Mouse (Mus musculus) left cerebral cortex, postnatal 4 days (tissue): ENCODE results near the gene Mettl7b. TPM values are rescaled to one million over a fixed set of nuclear protein-coding genes. Genes with fewer than 3 reads are reported as not detected.

Source experiments
- DNase-seq: peaks from one replicate; pipeline ENCODE4 v3.0.0-alpha.2; 2022
- intact Hi-C: fragments of 180-260 bp; cut with DNase I; formaldehyde crosslinking; loops from one replicate; pipeline ENCODE4 v1.15.1; 2025
- total RNA-seq, 2 experiments: library from RNA; stranded (reverse); gene quantifications; 2 replicates each; pipeline ENCODE4 v1.2.3; 2021

Mettl7b gene
- total RNA-seq, 2 experiments from 2014 or later, result not detected

DNA sequence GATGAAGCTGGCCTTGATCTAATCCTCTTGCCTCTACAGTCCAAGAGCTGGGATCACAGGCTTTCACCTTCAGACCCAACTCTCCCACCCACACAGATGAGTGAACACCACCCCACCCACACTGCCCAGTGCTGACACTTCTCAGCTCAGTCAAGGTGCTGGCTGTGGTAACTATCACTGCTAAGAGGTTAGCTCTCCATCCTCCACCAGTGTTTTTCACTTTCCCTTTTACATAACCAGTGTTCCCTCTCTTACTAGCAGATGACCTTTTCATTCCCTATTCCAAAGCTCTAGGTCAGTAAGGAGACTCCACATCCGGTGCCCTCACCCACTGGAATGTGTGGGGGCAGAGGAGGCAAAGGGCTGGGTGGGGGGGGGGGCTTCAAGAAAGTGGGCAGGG, 39.5 kb downstream of the Mettl7b start:
- no peak for DNase-seq
- intact Hi-C loops, result no loop called here

DNA sequence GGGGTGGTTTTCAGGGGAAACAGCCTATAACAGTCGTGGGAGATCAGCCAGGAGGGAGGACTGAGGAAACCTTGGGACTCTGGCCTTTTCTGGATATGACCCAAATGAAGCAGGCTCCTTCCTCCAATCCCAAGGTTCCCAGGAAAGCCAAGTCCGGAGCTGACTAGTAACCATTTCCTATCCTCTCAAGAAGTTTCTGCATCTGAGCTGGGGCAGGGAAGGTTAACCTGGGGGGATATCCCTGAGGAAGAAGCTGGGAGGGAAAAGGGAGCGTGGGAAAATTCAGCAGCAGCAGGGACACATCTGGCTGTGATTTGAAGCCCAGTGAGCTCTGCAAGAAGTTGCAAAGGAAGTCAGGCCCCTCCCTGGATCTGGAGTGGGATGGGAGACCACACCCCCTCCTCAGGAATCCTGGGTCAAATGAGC, 40.0 kb downstream of the Mettl7b start:
- intact Hi-C loops, result no loop called here
- peak; percentile 19 for DNase-seq

DNA sequence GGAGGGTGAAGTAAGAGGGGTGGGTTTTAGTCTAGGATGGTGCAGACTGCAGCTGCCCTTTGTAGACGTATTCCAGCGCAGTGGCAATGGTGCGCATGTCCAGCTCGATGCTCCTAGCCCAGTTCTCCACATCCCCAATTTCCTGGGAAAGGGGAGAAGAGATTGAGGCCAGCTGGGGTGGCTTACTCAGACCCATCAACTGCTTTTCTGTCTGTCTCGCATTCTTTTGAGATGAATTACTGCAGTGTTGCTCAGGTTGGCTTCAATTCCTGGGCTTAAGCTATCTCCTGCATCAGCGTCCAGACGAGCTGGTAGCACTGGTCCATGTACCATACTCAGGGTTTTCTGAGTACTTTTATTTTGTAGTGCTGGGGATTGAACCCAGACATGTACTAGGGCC, 40.8 kb downstream of the Mettl7b start:
- intact Hi-C loops, result no loop called here
- DNase-seq, result no peak

- peak; percentile 88 for DNase-seq
- intact Hi-C loops, result no loop called here
These were observed 41.6 kb downstream of the Mettl7b start for GRCm38 (mm10) chr10:128919203-128919631.

GRCm38 (mm10) chr10:128918246-128918645, 42.5 kb downstream of the Mettl7b start:
- peak; percentile 98 for DNase-seq
- intact Hi-C loops, result no loop called here

DNA sequence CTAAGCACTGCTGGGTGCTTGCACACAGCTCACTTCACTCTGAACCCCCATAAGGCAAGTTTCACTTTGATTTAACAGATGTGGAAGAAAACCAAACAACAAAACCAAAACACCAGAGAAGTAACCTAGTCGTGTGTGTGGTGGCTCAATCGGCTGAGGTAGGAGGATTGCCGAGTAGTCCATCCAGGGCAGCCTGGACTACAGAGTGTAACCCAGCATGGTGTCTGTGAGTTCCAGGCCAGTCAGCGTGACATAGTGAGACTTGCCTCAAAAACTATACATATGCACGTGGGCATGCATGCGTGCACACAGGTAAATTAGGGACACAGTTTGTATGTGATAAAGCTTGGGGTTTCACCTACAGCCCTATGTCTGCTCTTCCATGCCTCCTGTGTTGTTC, 43.4 kb downstream of the Mettl7b start:
- intact Hi-C loops, result no loop called here
- no peak for DNase-seq

DNA sequence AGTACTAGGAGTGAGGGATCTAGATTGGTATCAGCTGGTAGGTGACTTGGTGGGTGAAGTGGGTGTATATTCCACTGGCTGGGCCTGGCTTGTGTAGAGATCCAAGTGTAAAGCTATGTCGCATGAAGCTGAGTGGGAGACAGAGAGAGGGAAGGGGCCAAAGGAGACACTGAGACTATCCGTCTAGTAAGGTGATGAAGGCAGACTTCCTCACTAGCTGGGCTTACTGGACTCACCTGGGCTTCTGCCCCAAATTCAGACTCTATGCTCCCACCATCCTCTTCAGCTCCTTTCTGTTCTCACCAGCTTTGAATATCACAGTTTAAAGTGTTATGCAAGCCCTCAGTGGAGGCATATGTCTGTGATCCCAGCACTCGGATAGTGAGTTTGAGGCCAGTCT, 44.1 kb downstream of the Mettl7b start:
- intact Hi-C loops, result no loop called here
- no peak for DNase-seq

DNA sequence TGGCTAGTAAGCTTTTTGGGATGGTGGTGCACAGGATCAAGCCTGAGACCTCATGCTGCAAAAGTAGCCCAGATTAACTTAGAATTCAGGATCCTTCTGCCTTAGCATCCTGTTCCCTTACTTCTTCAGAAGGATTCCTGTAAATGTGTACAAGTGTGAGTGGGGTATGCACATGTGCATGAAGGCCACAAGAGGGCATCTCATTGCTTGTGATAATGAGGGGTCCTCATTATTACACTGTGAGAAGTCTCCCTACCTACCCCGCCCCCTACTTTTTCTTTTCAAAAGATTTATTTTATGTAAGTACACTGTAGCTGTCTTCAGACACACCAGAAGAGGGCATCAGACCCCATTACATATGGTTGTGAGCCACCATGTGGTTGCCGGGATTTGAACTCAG, 45.2 kb downstream of the Mettl7b start:
- intact Hi-C loops, result no loop called here
- DNase-seq, result no peak

GRCm38 (mm10) chr10:128913696-128914095, 47.1 kb downstream of the Mettl7b start:
- intact Hi-C loops, result no loop called here
- DNase-seq, result peak; percentile 43

DNA sequence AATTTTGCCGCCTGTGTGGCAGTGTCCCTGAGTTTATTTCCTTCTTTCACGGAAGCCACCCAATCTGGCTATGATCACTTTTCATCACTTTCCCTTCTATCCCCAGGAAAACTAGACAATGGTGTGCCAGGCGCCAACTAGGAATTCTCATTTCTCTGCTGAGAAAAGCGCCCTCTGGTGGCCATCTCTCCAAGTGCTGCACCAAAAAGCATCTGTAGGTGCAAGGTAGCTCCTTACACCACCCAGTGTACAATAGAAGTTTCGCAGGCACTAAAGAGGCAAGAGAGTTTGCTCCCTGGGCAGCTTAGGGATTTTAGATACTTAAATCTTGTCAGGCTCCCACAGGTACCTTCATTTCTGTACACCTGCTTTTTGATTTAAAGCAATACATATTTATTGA, 47.6 kb downstream of the Mettl7b start:
- intact Hi-C loops, result no loop called here
- DNase-seq, result peak; percentile 95

- DNase-seq, result no peak
- intact Hi-C loops, result no loop called here
These were observed 48.0 kb downstream of the Mettl7b start for GRCm38 (mm10) chr10:128912791-128913190.

GRCm38 (mm10) chr10:128912268-128912667, 48.5 kb downstream of the Mettl7b start:
- intact Hi-C loops, result no loop called here
- DNase-seq, result no peak

- intact Hi-C loops, result no loop called here
These were observed 49.4 kb downstream of the Mettl7b start for GRCm38 (mm10) chr10:128911430-128911829.

DNA sequence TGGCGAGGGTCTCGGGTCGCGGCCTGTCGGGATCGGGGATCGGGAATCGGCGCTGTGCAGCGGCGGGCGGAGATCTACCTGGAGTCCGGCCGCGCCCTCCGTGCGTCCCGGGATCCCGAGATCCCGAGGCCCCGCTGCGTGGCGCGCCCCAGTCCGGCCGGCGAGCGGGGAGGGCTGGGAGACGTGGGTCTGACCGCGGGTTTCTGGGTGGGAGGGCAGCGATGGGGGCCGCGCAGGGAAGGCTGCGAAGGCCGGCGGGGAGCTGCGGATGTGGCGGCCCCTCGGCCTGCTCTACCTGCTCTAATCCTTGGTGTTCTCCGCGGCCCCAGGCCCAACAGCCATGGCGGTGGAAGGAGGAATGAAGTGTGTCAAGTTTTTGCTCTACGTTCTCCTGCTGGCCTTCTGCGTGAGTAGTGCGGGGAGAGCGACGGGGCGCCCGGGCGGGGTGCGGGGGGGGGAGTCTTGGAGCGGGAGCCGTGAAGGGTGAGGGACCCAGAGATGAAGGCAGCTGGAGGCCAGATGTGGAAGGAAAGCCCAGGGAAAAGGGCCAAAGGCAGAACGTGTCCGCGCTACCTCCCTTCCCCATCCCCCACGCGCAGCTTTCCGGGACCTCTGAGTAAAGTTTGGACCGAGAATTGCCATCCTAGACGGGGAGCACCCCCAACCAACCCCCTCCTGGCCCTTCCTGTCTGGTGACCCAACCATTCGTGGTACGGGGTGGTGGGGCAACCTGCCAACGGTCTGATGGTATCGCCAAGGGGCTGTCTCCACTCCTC, 50.5 kb downstream of the Mettl7b start:
- peak; percentile 87 for DNase-seq
- intact Hi-C loops, result no loop called here

More at GRCm38 (mm10) chr10:128911430-128911829, 49.4 kb downstream of the Mettl7b start:
- no peak for DNase-seq

GRCm38 (mm10) chr10:128909567-128910028, 51.2 kb downstream of the Mettl7b start:
- intact Hi-C loops, result no loop called here

DNA sequence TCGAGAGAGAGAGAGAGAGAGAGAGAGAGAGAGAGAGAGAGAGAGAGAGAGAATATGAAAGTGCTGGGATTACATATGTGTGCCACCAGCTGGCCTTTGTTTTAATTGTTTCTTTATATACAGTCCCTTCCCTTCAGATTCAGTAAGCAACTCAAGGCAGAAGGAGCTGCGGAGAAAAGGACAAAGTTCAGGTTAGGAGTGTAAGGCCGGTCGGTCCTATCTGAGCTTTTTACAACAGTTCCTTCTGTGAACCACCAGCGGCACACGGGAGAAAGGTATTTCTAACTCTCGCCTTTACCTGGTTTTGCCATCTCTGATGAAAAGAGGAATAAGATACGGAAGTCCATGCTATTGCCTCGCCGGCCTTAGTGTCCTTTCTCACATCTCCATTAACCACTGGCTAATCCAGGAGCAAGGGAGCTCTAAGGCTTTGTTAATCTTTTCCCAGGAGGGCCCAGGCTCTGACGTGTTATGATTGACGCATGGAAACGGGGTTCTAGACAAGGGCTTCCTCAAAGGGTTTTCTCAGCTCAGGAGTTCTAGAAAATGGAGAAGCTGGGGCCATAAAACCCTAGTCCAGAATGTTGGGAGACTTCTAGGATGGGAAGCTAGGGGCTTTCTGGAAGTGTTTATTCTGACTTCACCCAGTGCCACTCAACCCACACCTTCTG, 51.9 kb downstream of the Mettl7b start:
- intact Hi-C loops, result no loop called here
- DNase-seq, result no peak

More at GRCm38 (mm10) chr10:128909567-128910028, 51.2 kb downstream of the Mettl7b start:
- DNase-seq, result peak; percentile 91

Other genes with a start within 250 kb of the Mettl7b start
- gene Dgka, start 216.1 kb downstream of the Mettl7b start, total RNA-seq, result 1 to 10 TPM; 7.5 to 7.7 TPM
- gene Pym1, start 213.1 kb downstream of the Mettl7b start, total RNA-seq, result 10 to 100 TPM; 37.5 TPM
- gene Mmp19, start 170.1 kb downstream of the Mettl7b start, total RNA-seq, result 1 to 10 TPM in 1 of 2 experiments, under 1 TPM in 1; 0.74 to 1.3 TPM
- gene Dnajc14, start 156.9 kb downstream of the Mettl7b start, total RNA-seq, result 10 to 100 TPM; 59.3 to 63.3 TPM
- gene Tmem198b, start 156.6 kb downstream of the Mettl7b start, total RNA-seq, result 10 to 100 TPM; 14.1 to 14.2 TPM
- gene Sarnp, start 143.7 kb downstream of the Mettl7b start, total RNA-seq, result 10 to 100 TPM; 50.9 to 53.4 TPM
- gene Ormdl2, start 139.3 kb downstream of the Mettl7b start, total RNA-seq, result 1 to 10 TPM; 4.3 to 5.2 TPM
- 10 to 100 TPM; 18.8 to 20.1 TPM for gene Gdf11, start 69.3 kb downstream of the Mettl7b start, total RNA-seq
- 10 to 100 TPM; 52.7 to 64.3 TPM for gene Cd63, start 60.0 kb downstream of the Mettl7b start, total RNA-seq
- gene Rdh5, start 38.1 kb downstream of the Mettl7b start, total RNA-seq, result 1 to 10 TPM; 5.4 to 6.1 TPM
- gene Bloc1s1, start 37.0 kb downstream of the Mettl7b start, total RNA-seq, result 10 to 100 TPM; 90.7 to 91.9 TPM
- 1 to 10 TPM; 8.9 to 9.1 TPM for gene Itga7, start 27.2 kb downstream of the Mettl7b start, total RNA-seq
- gene Olfr9, start 28.4 kb upstream of the Mettl7b start, total RNA-seq, result not detected
- gene Olfr763, start 49.8 kb upstream of the Mettl7b start, total RNA-seq, result not detected
- not detected for gene Olfr764-ps1, start 78.9 kb upstream of the Mettl7b start, total RNA-seq
- not detected for gene Olfr765, start 89.0 kb upstream of the Mettl7b start, total RNA-seq
- not detected for gene Olfr766-ps1, start 108.0 kb upstream of the Mettl7b start, total RNA-seq
- under 1 TPM in 1 of 2 experiments, not detected in 1; 0.14 TPM for gene Olfr767, start 121.9 kb upstream of the Mettl7b start, total RNA-seq
- not detected for gene Olfr768, start 138.4 kb upstream of the Mettl7b start, total RNA-seq
- gene Olfr769, start 156.9 kb upstream of the Mettl7b start, total RNA-seq, result not detected
- gene Olfr770, start 178.0 kb upstream of the Mettl7b start, total RNA-seq, result not detected
- not detected for gene Olfr771, start 203.8 kb upstream of the Mettl7b start, total RNA-seq
- gene Olfr772, start 216.9 kb upstream of the Mettl7b start, total RNA-seq, result not detected
- gene Olfr773, start 226.4 kb upstream of the Mettl7b start, total RNA-seq, result not detected